Mouse (Mus musculus) v-Abl transformed pro-B cells (cell line): ENCODE data around the gene Drd3.

Experiments
- in situ Hi-C, 2 experiments: fragments of 400-800 bp; cut with MboI; formaldehyde crosslinking; loops; one replicate each; pipeline ENCODE4 v1.15.1; 2025; ENCODE audit not compliant: unreplicated experiment in 2 of 2

Gene Drd3

DNA sequence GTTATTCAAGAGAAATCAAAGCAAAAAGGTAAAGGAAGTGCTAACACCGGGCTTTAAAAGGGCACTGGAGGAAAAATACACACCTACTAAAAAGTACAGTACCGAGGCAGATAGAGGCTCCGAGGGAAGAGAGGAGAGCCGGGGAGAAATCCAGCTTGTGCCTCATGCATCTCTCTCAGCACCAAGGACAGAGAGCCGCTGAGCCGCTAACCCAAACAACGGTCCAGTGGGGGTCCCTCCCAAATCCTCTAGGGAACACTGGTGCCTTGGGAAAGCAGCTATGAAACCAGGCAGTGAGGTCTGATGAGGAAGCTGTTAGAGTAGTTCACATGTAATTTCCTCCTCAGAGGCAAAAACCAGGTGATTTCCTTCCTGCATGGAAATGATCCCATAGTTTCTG, at the start of gene Drd3:
Gene Drd3, plus strand, starts transcription at position 276 of the 400 bp plus-strand sequence.
- in situ Hi-C loops = no loop called here

DNA sequence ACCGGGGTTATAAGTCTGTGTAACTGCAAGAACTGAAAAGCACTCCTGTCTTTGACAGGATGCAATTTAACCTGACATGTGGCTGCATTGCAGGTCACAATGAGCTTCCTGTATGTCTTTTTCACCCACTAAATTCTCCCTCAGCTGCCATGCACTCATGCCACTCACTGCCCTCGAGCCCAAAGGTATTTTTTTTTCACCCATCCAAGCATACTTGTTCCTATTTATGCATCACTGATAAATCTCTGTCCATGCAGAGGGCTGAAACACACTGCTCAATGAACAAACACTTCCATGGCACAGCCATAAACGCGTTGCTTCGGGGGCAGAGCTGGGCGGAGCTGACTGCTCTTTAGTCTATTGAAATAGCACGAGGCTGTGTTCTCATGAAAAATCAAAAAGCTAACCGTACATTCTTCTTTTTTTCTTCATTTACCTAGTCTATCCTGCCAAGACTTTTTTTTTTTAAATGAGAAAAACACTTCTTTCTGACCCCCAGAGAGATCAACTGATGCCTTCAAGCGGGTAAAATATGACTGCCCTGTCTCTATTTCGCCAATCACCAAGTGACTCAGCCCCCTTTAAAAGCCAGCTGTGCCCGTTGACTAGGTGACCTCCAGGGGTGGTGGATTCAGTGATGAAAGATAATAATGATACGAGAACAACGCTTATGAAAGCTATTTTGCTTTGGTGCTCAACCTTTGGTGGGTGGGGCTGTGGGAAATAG, 45.3 kb upstream of the Drd3 start:
- in situ Hi-C loops = no loop called here

DNA sequence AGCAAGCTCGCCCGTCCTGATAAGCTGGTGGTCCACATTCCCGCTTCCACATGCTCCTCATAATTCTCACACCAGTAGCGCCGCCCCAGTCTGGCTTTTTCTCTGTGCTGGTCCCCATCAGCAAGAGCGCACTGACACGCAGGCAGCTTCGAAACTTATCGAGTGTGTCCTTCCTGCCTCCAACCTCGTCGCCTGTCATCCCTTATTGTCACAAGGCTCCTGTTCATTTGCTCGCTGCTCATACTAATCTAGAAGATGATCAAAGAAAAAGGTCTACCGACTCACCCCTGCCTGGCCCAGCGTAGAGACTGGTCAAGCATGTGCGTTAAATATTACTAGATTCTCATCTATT, 44.8 kb upstream of the Drd3 start:
- in situ Hi-C loops = no loop called here

DNA sequence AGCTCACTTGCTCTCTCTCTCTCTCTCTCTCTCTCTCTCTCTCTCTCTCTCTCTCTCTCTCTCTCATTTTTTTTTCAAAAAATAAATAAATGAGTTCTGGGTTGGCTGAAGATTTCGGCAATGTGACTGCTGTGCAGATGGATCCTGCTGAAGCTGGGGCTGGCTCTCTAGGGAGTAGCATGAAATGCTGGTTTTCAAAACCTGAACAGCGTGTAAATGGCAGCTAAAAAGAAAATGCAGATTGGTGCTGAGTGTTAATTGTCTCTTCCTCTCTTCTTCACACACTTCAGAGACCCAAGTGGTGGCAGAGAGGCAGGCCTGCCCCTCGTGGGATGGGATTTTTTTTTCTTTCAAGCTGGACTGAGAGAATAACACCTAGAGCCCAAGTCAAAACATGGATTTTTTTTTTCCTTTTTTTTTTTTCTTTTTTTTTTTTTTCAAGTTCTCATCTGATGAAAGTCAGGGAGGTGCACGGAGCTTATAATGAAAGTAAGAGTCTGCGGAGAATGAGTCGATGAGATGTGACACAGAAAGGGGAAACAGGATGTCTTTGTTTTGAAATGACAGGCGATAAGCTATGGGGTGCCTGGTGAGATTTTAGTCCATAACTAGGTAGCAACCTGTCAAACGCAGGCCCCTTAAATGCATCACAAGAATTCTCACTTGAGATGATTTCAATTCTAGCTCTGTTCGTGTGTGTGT, 44.2 kb upstream of the Drd3 start:
- in situ Hi-C loops = no loop called here

DNA sequence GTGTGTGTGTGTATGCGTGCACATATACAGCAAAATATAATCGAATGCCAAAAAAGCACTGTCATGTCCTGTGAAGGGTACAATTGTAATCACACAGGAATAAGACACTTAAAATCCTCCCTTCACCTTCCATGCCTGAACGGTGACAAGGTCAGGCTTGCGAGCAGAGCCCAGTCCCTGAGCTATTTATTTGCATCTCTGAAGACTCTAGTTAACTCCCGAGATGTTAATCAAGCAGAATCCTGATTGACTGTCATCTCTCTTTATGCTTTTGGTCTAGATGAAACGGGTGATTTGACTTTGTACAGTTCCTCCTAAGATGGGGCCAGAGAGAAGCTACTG, 43.7 kb upstream of the Drd3 start:
- in situ Hi-C loops = no loop called here

DNA sequence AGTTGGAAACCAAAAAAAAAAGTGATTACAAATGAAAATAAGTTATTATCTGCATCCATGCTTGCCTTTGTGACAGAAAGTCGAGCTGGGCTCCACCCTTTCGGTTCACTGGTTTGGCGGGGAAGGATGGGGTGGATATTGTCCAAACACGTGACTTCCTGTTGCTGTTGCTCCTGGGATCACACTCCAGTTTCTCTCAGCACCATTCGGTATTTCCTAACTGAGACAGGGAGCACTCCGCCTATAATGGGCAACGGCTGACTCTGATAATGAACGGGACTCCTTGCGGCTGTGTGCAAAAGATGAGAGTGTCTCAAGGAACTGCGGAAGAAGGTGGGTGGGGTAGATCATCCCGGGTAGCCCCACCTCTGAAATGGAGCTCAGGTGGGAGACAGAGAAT, 43.2 kb upstream of the Drd3 start:
- in situ Hi-C loops = no loop called here

DNA sequence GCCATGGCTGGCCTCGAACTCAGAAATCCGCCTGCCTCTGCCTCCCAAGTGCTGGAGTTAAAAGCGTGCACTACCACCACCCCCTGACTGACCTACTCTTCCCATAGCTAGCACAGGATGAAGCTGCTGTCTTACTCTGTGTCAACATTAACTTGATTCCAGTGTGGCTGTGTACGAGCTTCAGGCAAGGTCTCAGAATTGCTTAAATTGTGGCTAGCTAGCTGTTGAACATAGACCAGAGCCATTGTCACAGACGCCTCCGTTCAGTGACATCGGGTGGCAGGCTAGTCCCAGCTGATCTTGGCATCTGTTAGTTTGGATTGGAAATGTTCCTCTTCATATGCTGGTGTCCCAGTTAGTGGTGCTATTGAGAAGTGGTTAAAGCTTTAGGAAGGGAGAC, 42.5 kb upstream of the Drd3 start:
- in situ Hi-C loops = no loop called here

DNA sequence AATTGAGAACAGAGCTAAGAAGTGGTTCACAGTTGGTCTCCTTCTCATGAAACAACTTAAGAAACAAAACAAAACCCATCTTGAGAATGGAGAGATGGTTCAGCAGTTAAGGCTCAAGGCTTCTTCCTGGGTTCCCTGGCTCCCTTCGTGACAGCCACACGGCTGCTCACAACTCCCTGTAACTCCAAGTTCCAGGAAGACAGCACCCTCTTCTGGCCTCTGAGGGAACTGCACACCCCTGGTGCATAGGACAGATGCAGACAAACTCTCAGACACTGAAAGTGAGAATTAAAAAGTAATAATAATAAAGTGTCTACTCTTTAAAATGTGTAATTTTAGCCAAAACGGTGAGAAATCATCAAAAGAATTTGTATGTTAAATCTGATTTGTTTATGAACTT, 29.4 kb upstream of the Drd3 start:
- in situ Hi-C loops = no loop called here

DNA sequence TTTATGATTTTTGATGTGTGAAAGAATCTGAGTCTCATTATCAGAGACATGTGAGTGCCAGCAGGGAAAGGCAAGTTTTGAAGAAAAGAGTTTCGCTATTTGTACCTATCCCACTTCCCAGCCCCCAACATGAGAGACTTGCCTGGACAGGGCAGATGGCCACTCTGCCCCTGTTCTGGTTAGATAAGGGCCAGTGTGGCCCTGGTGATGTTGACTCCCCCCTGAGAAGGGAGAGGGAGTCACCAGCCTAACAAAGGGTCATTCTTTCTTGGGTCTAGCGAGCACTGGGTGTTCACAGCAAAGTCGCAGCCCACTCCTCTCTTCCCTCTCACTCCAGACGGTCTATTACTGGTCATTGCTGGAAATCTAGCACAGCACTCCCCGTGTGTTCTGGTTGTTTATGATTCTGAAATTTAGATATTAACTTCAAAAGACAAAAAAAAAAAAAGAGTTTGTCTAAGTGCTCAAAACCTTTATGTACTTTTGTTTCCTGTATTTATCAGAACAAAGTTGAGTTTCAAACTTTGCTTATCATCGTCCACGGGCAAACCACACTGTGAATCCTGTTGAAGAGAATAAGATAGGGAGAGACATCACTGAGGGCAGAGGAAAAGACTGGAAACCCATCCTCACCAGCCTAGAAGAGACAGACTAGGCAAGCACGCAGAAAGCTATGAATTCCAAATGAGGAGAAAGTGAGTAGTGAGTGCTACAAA, 24.2 kb upstream of the Drd3 start:
- in situ Hi-C loops = no loop called here

DNA sequence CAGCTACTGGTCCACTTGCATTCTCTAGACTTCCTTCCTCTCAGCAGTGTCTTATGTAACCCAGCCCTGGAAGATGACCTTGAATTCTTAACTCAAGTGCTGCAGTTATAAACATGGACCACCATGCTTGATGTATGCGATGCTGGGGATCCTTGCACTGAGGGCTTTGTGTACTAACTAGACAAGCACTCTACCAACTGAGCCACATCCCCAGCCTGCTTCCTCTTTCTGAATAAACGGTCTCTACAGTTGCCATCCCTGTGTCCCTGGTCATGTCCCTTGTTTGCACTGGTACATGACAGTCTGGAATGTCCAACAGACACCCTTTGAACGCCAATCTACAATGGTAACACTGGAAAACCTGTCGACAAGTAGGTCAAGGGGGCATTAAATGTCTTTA, 23.5 kb upstream of the Drd3 start:
- in situ Hi-C loops = no loop called here

DNA sequence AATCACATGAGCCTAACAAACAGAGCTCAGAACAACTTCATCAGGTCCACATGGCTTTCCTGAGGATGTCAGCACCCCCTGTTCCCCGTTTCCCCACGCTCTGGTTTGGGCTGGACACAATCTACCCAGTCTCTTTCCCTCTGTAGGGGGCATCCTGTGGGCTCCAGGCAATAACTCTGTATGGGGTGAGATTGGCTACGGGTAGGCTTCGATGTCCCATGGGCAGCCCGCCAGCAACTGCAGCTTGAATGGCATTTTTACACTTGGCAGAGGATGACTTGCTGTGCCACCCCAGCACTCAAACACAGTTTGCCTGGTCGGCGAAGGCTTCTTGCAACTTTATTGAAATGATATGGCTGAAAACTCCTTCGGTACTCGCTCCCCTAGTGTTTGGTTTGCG, 21.3 kb upstream of the Drd3 start:
- in situ Hi-C loops = no loop called here

DNA sequence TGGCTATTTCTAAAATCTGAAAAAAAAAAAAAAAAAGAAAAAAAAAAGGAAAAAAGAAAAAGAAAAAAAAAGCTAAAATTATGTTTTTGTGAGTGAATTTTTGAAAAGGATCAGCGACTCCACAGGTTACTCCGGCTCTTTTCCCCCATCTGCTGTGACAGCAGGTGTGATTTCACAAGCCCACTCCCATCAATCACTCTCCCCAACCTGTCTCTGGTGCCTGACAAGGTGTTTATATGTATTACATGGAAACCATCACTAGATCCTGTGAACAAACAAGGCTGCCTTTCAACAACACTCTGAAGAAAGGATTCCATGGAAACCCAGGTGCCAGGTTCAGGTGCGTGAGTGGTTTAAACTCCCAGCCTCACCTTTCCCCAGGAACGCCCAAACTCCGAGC, 20.9 kb upstream of the Drd3 start:
- in situ Hi-C loops = no loop called here

DNA sequence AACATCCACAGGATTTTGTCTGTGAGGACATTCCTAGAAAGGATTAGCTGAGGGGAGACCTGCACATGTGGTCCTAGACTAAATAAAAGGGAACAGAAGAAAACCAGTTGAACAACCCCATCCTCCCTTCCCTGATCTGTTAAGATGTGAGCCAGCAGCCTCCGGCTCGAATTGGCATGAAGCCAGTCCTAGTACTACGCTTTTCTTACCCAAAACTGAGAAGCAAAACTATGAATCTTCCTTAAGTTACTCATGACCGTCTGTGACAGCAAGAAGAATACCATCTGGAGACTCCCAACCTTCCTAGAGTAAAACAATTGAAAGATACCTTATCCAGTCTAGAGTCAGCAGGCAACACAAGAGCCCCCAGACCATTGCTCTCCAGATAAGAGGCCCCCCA, 15.9 kb upstream of the Drd3 start:
- in situ Hi-C loops = no loop called here

DNA sequence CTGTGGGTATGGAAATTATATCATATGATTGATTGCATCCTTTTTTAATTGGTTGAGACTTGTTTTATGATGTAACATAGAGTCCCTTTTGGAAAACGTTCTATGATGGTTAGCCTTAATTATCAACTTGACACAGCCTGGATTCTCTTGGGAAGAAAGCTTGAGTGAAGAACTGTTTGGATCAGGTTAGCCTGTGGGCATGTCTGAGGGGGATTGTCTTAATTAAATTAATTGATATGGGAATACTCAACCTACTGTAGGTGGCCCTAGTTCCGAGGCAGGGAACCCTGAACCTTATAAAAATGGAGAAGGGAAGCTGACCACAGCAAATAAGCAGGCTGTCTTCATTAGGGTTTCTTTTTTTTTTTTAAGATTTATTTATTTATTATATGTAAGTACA, 12.9 kb upstream of the Drd3 start:
- in situ Hi-C loops = no loop called here

DNA sequence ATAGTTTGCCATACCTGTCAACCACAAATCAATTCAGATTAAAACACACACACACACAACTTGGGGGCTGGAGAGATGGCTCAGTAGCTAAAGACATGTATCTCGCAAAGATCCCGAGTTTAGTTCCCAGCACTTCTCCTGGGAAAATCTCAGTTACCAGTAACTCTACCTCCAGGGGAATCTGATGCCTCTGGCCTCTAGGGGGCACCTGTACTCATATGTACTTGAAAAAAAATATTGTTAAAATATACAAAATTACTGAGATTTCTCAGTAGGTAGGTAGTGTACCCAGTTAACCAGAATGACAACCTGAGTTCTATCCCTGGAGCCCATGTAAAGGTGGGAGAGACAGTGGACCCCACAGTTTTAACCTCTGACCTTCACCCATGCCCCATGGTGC, 5.4 kb upstream of the Drd3 start:
- in situ Hi-C loops = no loop called here

DNA sequence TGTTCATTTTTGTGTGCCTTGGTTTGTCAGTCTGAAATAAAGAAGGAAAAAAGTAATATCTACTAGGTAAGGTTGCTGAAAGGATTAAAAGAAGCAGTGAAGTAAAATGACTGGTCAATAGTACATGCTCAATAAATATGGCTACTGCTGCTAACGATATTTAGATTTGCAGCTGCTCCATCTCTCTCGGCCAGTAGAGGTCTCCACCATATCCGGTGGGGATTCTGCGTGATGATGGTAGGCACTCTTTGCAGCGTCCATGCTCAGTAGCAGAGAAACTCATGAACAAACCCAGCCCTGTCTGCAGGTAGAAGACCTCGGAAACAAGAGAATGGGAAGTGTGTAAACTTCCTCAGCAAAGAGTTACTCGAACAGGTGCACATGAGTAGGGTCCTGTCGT, 926 bp upstream of the Drd3 start:
- in situ Hi-C loops = no loop called here

DNA sequence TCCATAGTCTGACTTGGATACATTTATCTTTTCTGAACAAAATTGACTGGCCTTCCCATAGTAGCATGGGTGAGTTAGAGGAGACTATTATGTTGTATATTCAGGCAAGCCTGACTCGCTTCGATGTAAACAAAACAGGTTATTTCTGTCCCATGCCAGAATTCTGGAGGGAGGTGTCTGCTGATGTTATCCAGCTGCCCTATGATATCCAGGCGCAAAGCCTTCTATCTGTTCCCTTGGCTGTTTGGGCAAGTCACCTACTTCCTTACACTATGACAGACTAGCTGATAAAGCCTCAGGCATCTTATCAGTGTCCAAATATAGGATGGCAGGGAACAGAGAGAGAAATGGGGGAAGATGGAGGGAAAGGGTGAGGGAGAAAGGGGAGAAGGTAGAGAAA, 18.5 kb downstream of the Drd3 start:
- in situ Hi-C loops = no loop called here

DNA sequence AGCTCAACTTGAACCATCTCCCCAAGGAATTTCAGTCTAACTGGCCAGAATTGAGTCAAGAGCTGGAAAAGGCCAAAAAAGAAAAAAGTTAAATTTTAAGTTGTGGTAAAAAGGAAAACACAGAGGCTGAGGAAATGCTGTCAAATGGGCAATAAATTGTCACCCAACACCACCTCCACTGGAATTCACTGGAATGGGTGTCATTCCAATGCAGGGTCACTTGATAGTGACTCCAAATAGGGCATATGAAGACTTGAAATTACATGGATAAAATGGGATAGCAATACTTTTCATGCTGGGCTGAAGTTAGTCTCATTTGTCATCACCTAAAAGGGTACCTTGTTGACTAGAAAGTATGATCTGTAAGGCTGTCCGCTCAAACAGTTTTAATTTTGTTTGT, 18.9 kb downstream of the Drd3 start:
- in situ Hi-C loops = no loop called here

DNA sequence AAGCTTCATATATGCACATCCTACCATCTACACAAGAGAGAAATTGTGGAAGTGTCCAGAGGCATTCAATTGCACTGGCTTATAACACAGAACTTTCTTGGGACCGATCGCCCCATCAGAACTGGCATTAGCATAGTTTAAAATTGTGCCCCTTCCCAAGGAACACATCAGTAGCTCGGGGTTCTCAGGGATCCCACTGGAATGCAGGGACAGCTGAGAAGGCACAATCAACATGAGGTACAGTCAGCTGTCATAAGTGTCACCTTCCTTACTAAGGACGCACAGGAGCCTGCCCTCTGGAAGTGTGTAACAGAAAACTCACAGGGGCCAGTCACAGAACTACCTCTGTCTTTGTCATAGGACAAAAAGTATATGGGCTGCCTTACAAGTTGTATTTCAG, 19.7 kb downstream of the Drd3 start:
- in situ Hi-C loops = no loop called here

DNA sequence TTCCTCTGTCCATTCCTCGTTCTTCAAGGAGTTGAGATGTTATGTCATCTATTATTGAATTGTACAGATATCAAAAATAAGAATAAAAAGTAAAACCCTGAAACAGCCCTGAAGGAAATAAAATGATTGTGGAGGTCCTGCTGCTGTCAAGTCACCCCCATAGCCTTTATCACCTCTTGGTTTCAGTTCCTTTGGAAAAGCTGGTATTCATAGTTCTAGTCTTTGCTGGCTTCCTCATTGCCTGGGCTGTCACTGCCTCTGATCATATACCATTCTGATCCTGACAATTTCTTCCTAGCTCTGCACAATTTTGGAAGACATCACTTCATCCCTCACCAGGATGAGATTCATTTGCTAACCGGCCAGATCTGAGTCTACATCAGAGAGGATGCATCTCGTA, 23.1 kb downstream of the Drd3 start:
- in situ Hi-C loops = no loop called here

DNA sequence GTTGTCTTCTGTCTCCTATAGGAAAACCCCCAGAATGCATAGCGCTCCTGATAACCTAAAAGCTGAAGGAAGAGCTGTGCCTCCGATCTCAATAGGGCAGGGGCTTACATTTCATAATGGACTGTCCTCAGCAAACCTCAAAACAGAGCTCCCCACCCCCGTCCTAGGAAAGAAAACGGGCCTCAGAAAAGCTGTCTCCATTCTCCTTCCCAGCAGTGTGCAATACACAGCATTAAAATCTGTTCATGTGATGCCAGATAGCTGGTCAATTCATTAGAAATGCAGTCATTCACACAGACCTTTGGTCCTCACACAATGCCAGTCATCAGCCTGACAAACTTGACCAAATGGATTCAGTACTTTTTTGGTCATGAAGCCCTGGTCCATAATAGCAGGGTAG, 45.7 kb downstream of the Drd3 start:
- in situ Hi-C loops = loop anchor here in 1 of 2 experiments (10.0 kb wide), 2 partner anchors 1525 to 1635 kb away; no protein-coding TSS in a partner anchor
